Mouse (Mus musculus) C2C12 (cell line): ENCODE measurements around the gene Zfp423.

ENCODE experiments used
- CTCF ChIP-seq: IDR thresholded peaks from one replicate; pipeline ENCODE4 v1.5.1; 2011; ENCODE audit not compliant: control insufficient read depth, insufficient read depth, insufficient read length
- FOSL1 ChIP-seq: IDR thresholded peaks from one replicate; pipeline ENCODE4 v1.8.0; 2011; ENCODE audit warnings: mild to moderate bottlenecking, low read length; ENCODE audit not compliant: poor library complexity, insufficient read depth, severe bottlenecking
- MYOG ChIP-seq: IDR thresholded peaks from one replicate; pipeline ENCODE4 v1.6.1; 2011; ENCODE audit not compliant: control insufficient read depth, insufficient read length; ENCODE audit errors: extremely low read depth
- USF1 ChIP-seq: IDR thresholded peaks from one replicate; pipeline ENCODE4 v1.6.1; 2011; ENCODE audit warnings: low read depth, mild to moderate bottlenecking, control low read depth, moderate library complexity

GRCm38 (mm10) chr8:87686986-87687698 is 272.3 kb downstream of the Zfp423 start:
- TF ChIP-seq CTCF (no peak), MYOG (no peak), USF1 (no peak), FOSL1 (no peak)
